Mouse (Mus musculus) bone marrow macrophage, adult 2 months (primary cell): ENCODE results near the gene Strc.

ENCODE experiments used
- CTCF ChIP-seq: IDR thresholded peaks from 2 replicates; pipeline ENCODE4 v1.5.1; 2012; ENCODE audit warnings: low read depth, mild to moderate bottlenecking, low read length, moderate library complexity
- POLR2A ChIP-seq: IDR thresholded peaks from 2 replicates; pipeline ENCODE4 v1.6.1; 2012; ENCODE audit warnings: mild to moderate bottlenecking, low read depth, low read length, borderline replicate concordance

GRCm38 (mm10) chr2:121353156-121353555, 33.8 kb downstream of the Strc start:
- no peak for TF ChIP-seq CTCF
- TF ChIP-seq POLR2A = no peak
